Mouse (Mus musculus) hindbrain, embryonic 14.5 days (tissue): ENCODE data around the gene Luzp1. TPM values are rescaled to one million over a fixed set of nuclear protein-coding genes. Genes with fewer than 3 reads are reported as not detected.
A peak's percentile ranks its signal among the peaks of the same experiment; 100 is the strongest.

Source experiments
- ATAC-seq: fragments of 200-750 bp; cut with Nextera tagmentation; 2 replicates; pipeline ENCODE4 v1.8.0; 2017; ENCODE audit warnings: moderate number of reproducible peaks, mild to moderate bottlenecking, moderate TSS enrichment, moderate library complexity; ENCODE audit not compliant: low FRiP score
- DNase-seq: peaks from one replicate; pipeline ENCODE4 v3.0.0-alpha.2; 2015; ENCODE audit warnings: low spot score
- H3K27ac ChIP-seq: fragments of 300-500 bp; sonication (generic); 2 replicates; pipeline ENCODE4 v1.5.1; 2014; ENCODE audit warnings: mild to moderate bottlenecking, moderate library complexity
- H3K27me3 ChIP-seq: fragments of 300-500 bp; sonication (generic); 2 replicates; pipeline ENCODE4 v1.6.1; 2014; ENCODE audit warnings: mild to moderate bottlenecking, low read length, mixed read lengths; ENCODE audit not compliant: control insufficient read depth, insufficient read depth
- H3K36me3 ChIP-seq: fragments of 300-500 bp; sonication (generic); replicated peaks from 2 replicates; pipeline ENCODE4 v1.6.1; 2014; ENCODE audit not compliant: control insufficient read depth, insufficient read depth
- H3K4me1 ChIP-seq: fragments of 300-500 bp; sonication (generic); replicated peaks from 2 replicates; pipeline ENCODE4 v1.6.1; 2014; ENCODE audit warnings: antibody characterized with exemption, low read length, mixed read lengths; ENCODE audit not compliant: control insufficient read depth, insufficient read depth
- H3K4me2 ChIP-seq: fragments of 300-500 bp; sonication (generic); replicated peaks from 2 replicates; pipeline ENCODE4 v1.6.1; 2014; ENCODE audit warnings: mild to moderate bottlenecking, moderate library complexity
- H3K4me3 ChIP-seq: fragments of 300-500 bp; sonication (generic); replicated peaks from 2 replicates; pipeline ENCODE4 v1.5.1; 2014; ENCODE audit warnings: mild to moderate bottlenecking, low read length
- H3K9ac ChIP-seq: fragments of 300-500 bp; sonication (generic); 2 replicates; pipeline ENCODE4 v1.6.1; 2014
- H3K9me3 ChIP-seq: fragments of 300-500 bp; sonication (generic); 2 replicates; pipeline ENCODE4 v1.6.1; 2016; ENCODE audit warnings: low read length; ENCODE audit not compliant: control insufficient read depth
- WGBS: fragments of 180-500 bp; shearing (Covaris S2); extraction: QIAGEN DNeasy Blood & Tissue Kit; methylation state at CpG from one replicate; pipeline ENCODE4 v1.1.7; 2014; 5-methylcytosine and 5-hydroxymethylcytosine counted together
- polyA plus RNA-seq: library from polyadenylated mRNA; unstranded; fragments of >200 nt; fragmentation: Nextera tagmentation; extraction: Ambion mirVana; gene quantifications from 2 replicates; pipeline ENCODE4 v1.2.1, GENCODE M21; 2014

Gene Luzp1
- polyA plus RNA-seq, 1 experiment from 2014 or later = 56.8 TPM

- H3K27ac ChIP-seq = peak overlapping the region; percentile 96
- under 1% methylated on average over 66 of the region's 68 CpGs for WGBS
- H3K36me3 ChIP-seq = no peaks in the 10 kb centered on the region
- peak overlapping the region; percentile 92 for H3K4me3 ChIP-seq
- no peaks in the 10 kb centered on the region for H3K27me3 ChIP-seq
- peak overlapping the region; percentile 99 for H3K9ac ChIP-seq
- peak; percentile 62 for ATAC-seq
- peaks cover 13% of the 10 kb centered on the region for H3K4me1 ChIP-seq
- DNase-seq = peak; percentile 53
- no peaks in the 10 kb centered on the region for H3K9me3 ChIP-seq
- H3K4me2 ChIP-seq = peak overlapping the region; percentile 78
These were observed 132.5 kb downstream of the Luzp1 start for GRCm38 (mm10) chr4:136602018-136602554.

DNA sequence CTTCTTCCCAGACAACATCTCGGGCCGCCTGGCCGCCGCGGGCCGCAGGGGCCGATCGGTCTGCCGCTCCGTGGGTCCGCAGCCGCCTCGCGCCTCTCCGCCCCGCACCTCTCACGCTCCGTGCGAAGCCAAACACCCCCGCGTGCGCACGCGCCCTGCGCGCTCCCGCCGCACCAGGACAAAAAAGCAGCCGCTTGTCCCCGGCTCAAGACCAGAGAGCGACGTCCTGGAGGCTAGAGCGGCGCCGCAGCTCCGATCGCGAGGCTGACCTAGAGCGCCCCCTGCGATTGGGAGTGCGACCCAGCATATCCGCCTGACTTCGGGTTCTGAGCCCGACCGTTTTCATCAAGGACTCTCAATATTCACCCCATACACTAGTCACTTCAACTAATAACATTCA lies 133.0 kb downstream of the Luzp1 start, which contains the start of gene Kdm1a:
Gene Kdm1a (minus strand): TSS at position 156 of the 400 bp plus-strand sequence.
- Histone ChIP-seq H3K4me1 (peaks cover 13% of the 10 kb centered on the region), H3K27ac (peak within 1 kb of the TSS; percentile 96), H3K9ac (peak within 1 kb of the TSS; percentile 99), H3K9me3 (no peaks in the 10 kb centered on the region), H3K4me2 (peak within 1 kb of the TSS; percentile 78), H3K36me3 (no peaks in the 10 kb centered on the region), H3K27me3 (no peaks in the 10 kb centered on the region), H3K4me3 (peak within 1 kb of the TSS; percentile 92)
- DNase-seq (peak; percentile 98), ATAC-seq (peak; percentile 88)
- WGBS = under 1% methylated on average over 42 of the region's 45 CpGs

Other genes starting within 250 kb of the Luzp1 start
- gene Tcea3, start 222.0 kb upstream of the Luzp1 start, polyA plus RNA-seq = 1.2 and 2.0 TPM in 2 replicates
- 39.8 and 48.8 TPM in 2 replicates for gene Zfp46, start 185.1 kb upstream of the Luzp1 start, polyA plus RNA-seq
- gene Hnrnpr, start 158.8 kb upstream of the Luzp1 start, polyA plus RNA-seq = 155 and 177 TPM in 2 replicates
- gene Htr1d, start 46.2 kb upstream of the Luzp1 start, polyA plus RNA-seq = 1.9 and 2.1 TPM in 2 replicates
- gene 6030445D17Rik, start 7.5 kb upstream of the Luzp1 start, polyA plus RNA-seq = 0.20 and 0.32 TPM in 2 replicates
- gene Kdm1a, start 133.0 kb downstream of the Luzp1 start, polyA plus RNA-seq = 93.8 and 94.1 TPM in 2 replicates
- gene Tex46, start 140.7 kb downstream of the Luzp1 start, polyA plus RNA-seq = not detected in 2 replicates
- gene Lactbl1, start 152.9 kb downstream of the Luzp1 start, polyA plus RNA-seq = 0.07 and 0.12 TPM in 2 replicates